Mouse (Mus musculus) ZHBTc4 (cell line): ENCODE data around the gene Ccn5.

ENCODE experiments used
- DNase-seq: peaks from one replicate; pipeline ENCODE4 v3.0.0-alpha.2; 2011; ENCODE audit warnings: low read depth, low spot score

The Ccn5 gene

GRCm38 (mm10) chr2:163820607-163821006, at the start of gene Ccn5:
Ccn5 (plus strand) TSS chr2:163820861.
- DNase-seq, result no peak

- no peak for DNase-seq
Observed at GRCm38 (mm10) chr2:163776661-163777060, 44.0 kb upstream of the Ccn5 start.

GRCm38 (mm10) chr2:163777061-163777460, 43.6 kb upstream of the Ccn5 start:
- no peak for DNase-seq

- peak; percentile 33 for DNase-seq
Observed at GRCm38 (mm10) chr2:163778896-163779295, 41.8 kb upstream of the Ccn5 start.

DNA sequence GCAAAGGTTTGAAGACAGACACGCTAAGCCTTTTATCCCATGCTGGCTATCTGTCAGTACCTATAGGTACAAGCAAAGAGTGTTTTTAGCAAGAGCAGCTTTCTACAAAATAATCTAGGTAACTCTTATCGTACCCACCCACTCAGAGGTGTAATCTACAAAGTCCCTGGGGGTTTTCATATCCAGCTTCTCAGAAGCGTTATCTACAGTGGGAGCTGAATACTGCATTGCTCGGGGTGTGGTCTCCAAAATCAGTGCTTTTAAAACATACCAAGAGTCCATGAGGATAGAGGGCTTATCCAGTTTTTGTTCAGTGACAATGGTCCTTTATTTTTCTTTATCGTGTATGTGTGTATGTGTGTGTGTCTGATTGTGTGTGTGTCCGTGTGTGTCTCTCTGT, 37.3 kb upstream of the Ccn5 start:
- no peak for DNase-seq

DNA sequence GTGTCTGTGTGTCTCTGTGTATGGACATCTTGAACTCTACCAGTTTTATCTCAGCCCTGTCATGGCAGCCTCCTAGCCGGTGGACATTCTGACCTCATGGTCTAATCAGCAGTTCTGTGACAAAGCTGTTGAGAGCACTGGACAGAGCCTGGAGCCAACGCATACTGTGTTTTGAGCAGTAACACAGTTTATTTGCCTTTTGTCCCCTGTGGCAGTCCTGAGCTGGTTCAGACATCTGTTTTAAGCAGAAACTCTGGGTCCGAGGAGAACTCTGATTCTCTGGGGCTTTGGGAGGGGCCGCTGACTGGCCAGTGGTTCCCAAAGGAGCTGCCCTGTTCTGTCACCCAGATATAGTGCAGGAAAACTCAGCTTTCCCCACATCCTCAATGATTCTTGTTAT, 36.8 kb upstream of the Ccn5 start:
- no peak for DNase-seq

GRCm38 (mm10) chr2:163787086-163787485, 33.6 kb upstream of the Ccn5 start:
- DNase-seq, result no peak

DNA sequence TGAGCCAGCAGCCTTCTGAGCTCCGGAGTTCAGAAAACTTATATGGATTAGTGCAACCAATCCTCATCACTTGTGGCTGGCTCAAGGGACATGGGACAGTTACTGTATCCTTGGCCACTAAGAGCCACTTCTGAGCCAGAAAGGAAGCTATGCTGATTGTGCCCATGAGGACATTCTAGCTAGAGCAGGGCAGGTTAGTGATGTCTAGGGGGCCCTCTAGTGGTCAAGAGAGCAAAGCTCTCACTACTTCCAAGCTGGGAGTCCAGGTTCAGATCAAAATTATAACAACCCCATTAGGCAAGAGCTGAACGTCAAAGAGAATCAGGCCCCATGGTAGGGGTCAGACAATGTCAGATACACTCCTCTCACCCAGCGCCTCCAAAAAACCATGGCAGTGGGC, 33.0 kb upstream of the Ccn5 start:
- DNase-seq, result peak; percentile 74

- DNase-seq, result peak; percentile 66
Observed at GRCm38 (mm10) chr2:163788484-163788883, 32.2 kb upstream of the Ccn5 start.

- DNase-seq, result no peak
Observed at GRCm38 (mm10) chr2:163798411-163798810, 22.2 kb upstream of the Ccn5 start.

GRCm38 (mm10) chr2:163800832-163801231, 19.8 kb upstream of the Ccn5 start:
- DNase-seq, result no peak

- DNase-seq, result no peak
Observed at GRCm38 (mm10) chr2:163801406-163801805, 19.3 kb upstream of the Ccn5 start.

GRCm38 (mm10) chr2:163803838-163804237, 16.8 kb upstream of the Ccn5 start:
- DNase-seq, result no peak

GRCm38 (mm10) chr2:163809166-163809565, 11.5 kb upstream of the Ccn5 start:
- no peak for DNase-seq

GRCm38 (mm10) chr2:163809704-163810103, 11.0 kb upstream of the Ccn5 start:
- no peak for DNase-seq

- DNase-seq, result no peak
Observed at GRCm38 (mm10) chr2:163813077-163813476, 7.6 kb upstream of the Ccn5 start.

DNA sequence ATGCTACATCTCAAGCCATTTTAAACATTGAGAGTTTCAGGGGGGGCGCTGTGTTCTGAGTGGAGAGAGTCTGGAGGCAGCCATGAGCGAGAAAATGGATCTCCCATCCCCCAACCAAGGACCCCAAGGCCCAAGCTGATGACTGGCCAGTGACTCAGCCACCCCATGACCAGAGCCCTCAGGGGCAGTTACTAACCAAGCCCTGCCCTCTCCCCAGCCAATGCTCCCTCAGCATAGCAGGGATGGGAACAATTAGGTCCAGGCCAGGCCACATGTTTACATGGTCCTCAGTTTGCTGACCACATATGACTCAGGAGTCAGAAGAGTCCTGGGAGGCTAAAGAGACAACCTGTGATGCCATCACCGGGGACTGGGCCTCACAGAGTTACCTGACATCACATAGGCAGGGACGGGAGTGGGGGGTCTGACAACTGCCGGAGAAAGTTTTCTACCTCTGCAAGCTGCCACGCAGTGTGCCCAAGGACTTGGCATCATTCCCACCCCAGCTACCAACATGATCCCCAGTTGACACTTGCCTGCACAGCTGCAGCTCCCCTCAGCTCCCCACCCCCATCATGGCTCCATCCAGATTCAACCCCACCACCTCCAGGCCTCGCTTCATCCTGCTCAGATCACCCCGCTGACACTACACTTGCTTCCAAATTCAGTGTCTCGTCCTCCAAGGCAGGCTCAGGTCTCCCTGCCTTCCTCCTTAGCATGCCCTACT, 5.8 kb upstream of the Ccn5 start:
- no peak for DNase-seq

- DNase-seq, result peak; percentile 66
Observed at GRCm38 (mm10) chr2:163823248-163823647, 2.6 kb downstream of the Ccn5 start.

GRCm38 (mm10) chr2:163823771-163824170, 3.1 kb downstream of the Ccn5 start:
- peak; percentile 53 for DNase-seq

DNA sequence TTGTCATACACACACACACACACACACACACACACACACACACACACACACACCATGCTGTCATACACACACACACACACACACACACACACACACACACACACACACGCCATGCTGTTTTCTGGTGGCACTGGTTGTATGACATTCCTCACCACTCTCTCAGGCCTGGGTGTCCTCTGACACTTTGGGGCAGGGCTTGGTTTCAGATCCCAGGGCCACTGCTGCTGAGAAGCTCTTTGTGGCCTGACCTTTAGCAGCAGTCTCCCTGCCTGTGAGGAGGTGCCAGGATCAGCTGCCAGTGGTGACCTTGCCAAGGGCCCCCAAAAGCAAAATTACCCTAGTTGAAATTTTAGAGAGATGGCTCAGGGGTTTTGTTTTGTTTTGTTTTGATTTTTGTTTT, 5.2 kb downstream of the Ccn5 start:
- DNase-seq, result no peak

- no peak for DNase-seq
Observed at GRCm38 (mm10) chr2:163826494-163826893, 5.8 kb downstream of the Ccn5 start.

DNA sequence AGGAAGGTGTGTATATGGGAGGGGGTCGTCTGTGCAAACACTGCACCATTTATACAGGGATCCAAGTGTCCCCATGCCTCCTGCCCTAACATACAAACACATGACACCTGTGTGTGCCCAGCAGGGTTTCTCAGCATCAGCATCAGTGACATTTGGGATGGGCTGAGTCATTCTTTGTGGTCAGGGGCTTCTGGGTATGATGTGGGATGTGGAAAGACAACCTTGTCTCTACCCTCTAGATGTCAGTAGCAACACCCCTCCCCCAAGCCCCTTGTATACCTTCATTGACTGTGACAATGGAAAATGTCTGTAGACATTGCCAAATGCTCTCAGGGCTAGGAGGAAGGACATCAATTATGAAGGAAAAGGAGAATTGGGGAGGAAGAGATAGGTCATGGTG, 10.5 kb downstream of the Ccn5 start:
- no peak for DNase-seq

- peak; percentile 83 for DNase-seq
Observed at GRCm38 (mm10) chr2:163838043-163838442, 17.4 kb downstream of the Ccn5 start.

DNA sequence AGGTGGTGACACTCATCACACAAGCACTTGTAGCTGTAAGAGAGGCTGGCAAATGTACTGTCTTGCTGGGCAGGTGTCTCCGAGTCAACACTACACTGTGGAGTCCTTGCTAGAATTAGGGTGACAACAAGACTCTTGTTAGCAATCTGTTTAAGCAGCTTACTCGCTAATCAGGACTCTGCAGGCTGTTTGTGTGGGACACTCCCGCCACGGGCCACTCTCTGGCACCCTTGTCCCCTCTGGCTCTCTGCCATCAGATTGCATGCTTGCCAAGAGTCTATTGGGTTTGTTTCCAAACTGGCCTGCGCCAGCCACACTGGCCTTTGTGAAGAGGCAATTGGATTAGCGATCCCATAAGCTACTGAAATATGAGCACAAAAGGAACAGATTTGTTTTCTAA, 18.9 kb downstream of the Ccn5 start:
- no peak for DNase-seq
